Mouse (Mus musculus) spleen, adult 2 months (tissue): ENCODE results near the gene Ppp1r16b. TPM values are rescaled to one million over a fixed set of nuclear protein-coding genes. Genes with fewer than 3 reads are reported as not detected.

Experiments used
- DNase-seq, 2 experiments: peaks; one replicate each; pipeline versions ENCODE4 v3.0.0 to v3.0.0-alpha.2; 2012 to 2021; ENCODE audit warnings: low spot score in 2 of 2, low read depth in 1 of 2
- H3K27ac ChIP-seq: fragments of 200-500 bp; 2 replicates; pipeline ENCODE4 v1.5.1; 2012; ENCODE audit warnings: low read length, inconsistent platforms; ENCODE audit not compliant: insufficient read depth
- H3K27me3 ChIP-seq: fragments of 200-500 bp; 2 replicates; pipeline ENCODE4 v1.6.1; 2012; ENCODE audit warnings: mild to moderate bottlenecking, moderate library complexity, low read length, inconsistent platforms; ENCODE audit not compliant: control insufficient read depth, insufficient read depth
- H3K36me3 ChIP-seq: fragments of 200-500 bp; 2 replicates; pipeline ENCODE4 v1.6.1; 2012; ENCODE audit warnings: mild to moderate bottlenecking, low read length, inconsistent platforms; ENCODE audit not compliant: control insufficient read depth, insufficient read depth
- H3K4me1 ChIP-seq: fragments of 200-500 bp; 2 replicates; pipeline ENCODE4 v1.6.1; 2011; ENCODE audit warnings: inconsistent platforms; ENCODE audit not compliant: control insufficient read depth, insufficient read depth, insufficient read length
- H3K4me3 ChIP-seq: fragments of 200-500 bp; 2 replicates; pipeline ENCODE4 v1.5.1; 2011; ENCODE audit warnings: mild to moderate bottlenecking, inconsistent platforms; ENCODE audit not compliant: insufficient read depth, insufficient read length; ENCODE audit errors: extremely low read depth
- CTCF ChIP-seq: fragments of 200-500 bp; IDR thresholded peaks from 2 replicates; pipeline ENCODE4 v1.5.1; 2011; ENCODE audit warnings: mild to moderate bottlenecking, inconsistent platforms; ENCODE audit not compliant: insufficient read depth, insufficient read length, insufficient replicate concordance; ENCODE audit errors: extremely low read depth
- POLR2A ChIP-seq: fragments of 200-500 bp; IDR thresholded peaks from 2 replicates; pipeline ENCODE4 v1.6.1; 2011; ENCODE audit warnings: low read depth, low read length, inconsistent platforms
- WGBS: fragments of 180-500 bp; shearing (Covaris S2); methylation state at CpG from one replicate; pipeline ENCODE4 v1.1.7; 2018; 5-methylcytosine and 5-hydroxymethylcytosine counted together
- polyA plus RNA-seq: library from polyadenylated mRNA; depleted of rRNA; stranded (reverse); fragments of >200 nt; gene quantifications from 2 replicates; pipeline ENCODE4 v1.2.3, GENCODE M21; 2012

Ppp1r16b gene
- polyA plus RNA-seq, 1 experiment, result 17.6 TPM

DNA sequence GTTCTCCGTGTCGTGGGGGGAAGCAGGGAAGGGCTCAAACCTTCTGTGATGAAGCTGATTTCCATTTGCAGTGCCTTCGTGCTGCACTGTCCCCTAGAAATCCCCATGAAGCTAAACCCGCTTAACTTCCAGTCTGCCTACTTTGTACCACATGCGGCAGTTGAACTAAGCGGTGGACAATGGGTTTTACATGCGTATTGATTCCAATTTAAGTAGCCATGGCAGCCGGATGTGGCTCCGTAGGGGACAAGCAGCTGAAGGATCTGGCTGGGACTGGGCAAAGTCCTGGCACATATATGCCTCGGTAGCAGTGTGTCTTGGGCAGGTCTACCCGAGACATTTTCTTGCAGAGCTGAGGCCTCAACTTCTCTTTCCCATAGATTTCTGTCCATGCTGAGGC, 73.4 kb downstream of the Ppp1r16b start:
- Histone ChIP-seq H3K4me3 (no peak overlapping the region), H3K4me1 (peaks cover 26% of the 10 kb centered on the region; the same call in 1 of the 2 replicates), H3K27me3 (no peaks in the 10 kb centered on the region), H3K36me3 (peaks cover 14% of the 10 kb centered on the region), H3K27ac (no peak overlapping the region)
- no peak for TF ChIP-seq CTCF
- TF ChIP-seq POLR2A, result no peak
- DNase-seq, result no peak
- 93% methylated on average over 11 of the region's 11 CpGs for WGBS

DNA sequence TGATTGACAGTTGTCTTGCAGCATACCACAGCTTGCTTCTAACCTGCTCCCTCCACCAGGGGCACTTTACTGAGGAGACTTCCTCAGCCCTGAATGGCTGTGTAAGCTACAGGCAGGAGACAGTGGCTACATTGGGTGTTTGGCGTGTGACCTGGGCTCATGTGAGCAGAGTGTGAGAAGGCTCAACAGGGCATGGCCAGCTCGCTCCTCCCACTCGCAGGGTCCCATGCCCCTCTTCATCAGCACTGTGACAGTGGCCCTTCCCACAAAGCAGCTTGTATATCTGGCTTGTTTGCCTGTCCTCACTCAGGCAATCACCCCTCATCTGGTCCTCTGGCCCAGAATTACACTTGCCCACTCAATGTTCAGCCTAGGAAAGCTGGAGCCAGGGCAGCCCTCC, 73.9 kb downstream of the Ppp1r16b start:
- DNase-seq, result no peak
- Histone ChIP-seq H3K36me3 (peaks cover 14% of the 10 kb centered on the region), H3K27ac (no peak overlapping the region), H3K4me1 (peaks cover 24% of the 10 kb centered on the region; the same call in 1 of the 2 replicates), H3K4me3 (no peak overlapping the region), H3K27me3 (no peaks in the 10 kb centered on the region)
- no peak for TF ChIP-seq CTCF
- TF ChIP-seq POLR2A, result no peak
- 90% methylated on average over 3 of the region's 3 CpGs for WGBS

DNA sequence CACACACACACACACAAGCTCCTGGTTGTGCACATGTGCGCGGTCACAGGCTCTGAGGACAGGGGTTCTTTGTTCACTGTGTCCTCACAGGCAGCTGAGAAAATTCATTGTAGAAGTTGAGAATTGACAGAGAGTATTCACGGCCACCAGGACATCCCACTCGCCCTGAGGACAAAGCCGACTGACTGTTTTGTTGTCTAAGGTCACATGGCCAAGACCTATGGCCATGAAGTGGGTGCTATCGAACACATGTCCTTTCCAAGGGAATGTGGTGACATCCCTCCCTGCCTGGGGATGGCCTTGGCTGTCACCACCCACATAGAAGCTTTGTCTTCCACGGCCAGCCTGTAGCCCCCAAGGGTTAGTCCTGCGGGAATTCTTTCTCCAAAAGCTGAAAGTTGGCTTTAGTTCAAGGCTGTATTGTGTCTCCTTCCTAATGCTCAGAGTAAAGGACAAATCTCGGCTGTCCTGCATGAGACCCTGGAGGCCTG, 75.9 kb downstream of the Ppp1r16b start:
- DNase-seq, result no peak
- Histone ChIP-seq H3K4me1 (peaks cover 13% of the 10 kb centered on the region; the same call in 1 of the 2 replicates), H3K27me3 (no peaks in the 10 kb centered on the region), H3K27ac (no peak overlapping the region), H3K4me3 (no peak overlapping the region), H3K36me3 (peaks cover 14% of the 10 kb centered on the region)
- no peak for TF ChIP-seq CTCF
- TF ChIP-seq POLR2A, result no peak
- whole genome bisulfite sequencing, result 87% methylated on average over 9 of the region's 9 CpGs

- peaks cover 13% of the 10 kb centered on the region; the same call in 1 of the 2 replicates for H3K4me1 ChIP-seq
- H3K27me3 ChIP-seq, result no peaks in the 10 kb centered on the region
- no peak overlapping the region for H3K27ac ChIP-seq
- no peak overlapping the region for H3K4me3 ChIP-seq
- TF ChIP-seq CTCF (no peak), POLR2A (no peak)
- DNase-seq, result no peak
- peaks cover 19% of the 10 kb centered on the region for H3K36me3 ChIP-seq
- 89% methylated on average over 5 of the region's 5 CpGs for WGBS
Observed at GRCm38 (mm10) chr2:158742431-158742830, 77.2 kb downstream of the Ppp1r16b start.

DNA sequence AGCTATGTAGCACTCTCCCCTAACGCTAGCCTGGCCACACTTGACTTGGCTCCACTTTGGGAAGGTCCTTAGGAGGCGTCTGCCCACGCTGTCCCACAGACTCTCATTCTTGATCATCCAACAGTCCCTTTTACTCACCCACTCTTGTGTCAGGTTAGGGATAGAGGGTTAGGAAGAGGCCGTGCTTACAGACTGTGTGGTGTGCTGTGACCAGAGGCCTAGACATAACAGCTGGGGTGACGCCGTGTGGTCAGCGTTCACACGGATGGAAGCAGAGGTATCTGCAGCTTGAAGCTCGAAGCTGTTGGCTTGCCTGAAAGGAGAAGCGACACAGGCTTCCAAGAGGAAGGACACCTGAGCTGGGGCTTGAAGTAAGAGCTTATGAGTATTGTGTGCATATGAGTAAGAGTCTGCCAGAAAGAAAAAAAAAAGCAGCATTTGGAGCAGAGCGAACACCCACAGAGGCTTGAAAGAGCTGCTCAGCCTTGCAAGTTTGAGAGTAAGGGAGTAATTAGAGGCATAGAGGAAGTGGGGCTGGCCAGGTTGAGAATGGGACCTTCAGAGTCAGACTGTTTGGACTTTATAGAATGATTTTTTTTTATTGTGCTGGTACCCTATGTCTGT, 78.4 kb downstream of the Ppp1r16b start:
- Histone ChIP-seq H3K27me3 (no peaks in the 10 kb centered on the region), H3K4me3 (no peak overlapping the region), H3K4me1 (peaks cover 13% of the 10 kb centered on the region; the same call in 1 of the 2 replicates), H3K27ac (peak overlapping the region; percentile 37; the same call in 1 of the 2 replicates), H3K36me3 (peaks cover 28% of the 10 kb centered on the region)
- no peak for TF ChIP-seq POLR2A
- TF ChIP-seq CTCF, result no peak
- 75% methylated on average over 11 of the region's 11 CpGs for WGBS
- no peak for DNase-seq

GRCm38 (mm10) chr2:158745049-158745482, 79.9 kb downstream of the Ppp1r16b start:
- H3K36me3 ChIP-seq, result peaks cover 35% of the 10 kb centered on the region

GRCm38 (mm10) chr2:158746164-158746563, 81.0 kb downstream of the Ppp1r16b start:
- H3K4me3 ChIP-seq, result no peak overlapping the region
- WGBS, result 45% methylated on average over 11 of the region's 11 CpGs
- TF ChIP-seq POLR2A (no peak), CTCF (no peak)
- DNase-seq, result no peak
- H3K4me1 ChIP-seq, result peaks cover 13% of the 10 kb centered on the region; the same call in 1 of the 2 replicates
- H3K36me3 ChIP-seq, result peaks cover 43% of the 10 kb centered on the region
- no peaks in the 10 kb centered on the region for H3K27me3 ChIP-seq
- no peak overlapping the region for H3K27ac ChIP-seq

More at GRCm38 (mm10) chr2:158745049-158745482, 79.9 kb downstream of the Ppp1r16b start:
- Histone ChIP-seq H3K4me1 (peaks cover 13% of the 10 kb centered on the region; the same call in 1 of the 2 replicates), H3K27ac (no peak overlapping the region), H3K27me3 (no peaks in the 10 kb centered on the region), H3K4me3 (no peak overlapping the region)
- no peak for TF ChIP-seq POLR2A
- TF ChIP-seq CTCF, result peak; percentile 62; the same call in 1 of the 2 replicates
- DNase-seq, result peak; percentile 43 to 61
- 4% methylated on average over 2 of the region's 2 CpGs for WGBS
